Mouse (Mus musculus): ENCODE data around the gene Rhou. TPM values are rescaled to one million over a fixed set of nuclear protein-coding genes. Genes with fewer than 3 reads are reported as not detected.
"Not testable (repeated sequence)": the region's sequence is repeated elsewhere in the genome, so short reads cannot be mapped to it uniquely, and the experiment has no call there.

Gene Rhou
- 3.8 and 6.0 TPM in 2 replicates for total RNA-seq (2014; fragmentation: Nextera tagmentation)
- total RNA-seq (2017): 4.8 and 5.3 TPM in 2 replicates

- ATAC-seq (replicated peaks; ENCODE audit: poor library complexity, severe bottlenecking): peak; percentile 95
These were observed at the start of gene Rhou for GRCm38 (mm10) chr8:123653308-123653993. Rhou (plus strand) TSS chr8:123653929.

- ATAC-seq (replicated peaks; ENCODE audit: poor library complexity, severe bottlenecking): not testable (repeated sequence)
These were observed 41.1 kb upstream of the Rhou start for GRCm38 (mm10) chr8:123612652-123613051.

GRCm38 (mm10) chr8:123623523-123623922 is 30.2 kb upstream of the Rhou start:
- ATAC-seq (replicated peaks; ENCODE audit: poor library complexity, severe bottlenecking): peak; percentile 70

GRCm38 (mm10) chr8:123624274-123624673 is 29.5 kb upstream of the Rhou start:
- no peak for ATAC-seq (replicated peaks; ENCODE audit: poor library complexity, severe bottlenecking)

GRCm38 (mm10) chr8:123624702-123625101 is 29.0 kb upstream of the Rhou start:
- no peak for ATAC-seq (replicated peaks; ENCODE audit: poor library complexity, severe bottlenecking)

- ATAC-seq (replicated peaks; ENCODE audit: poor library complexity, severe bottlenecking): no peak
These were observed 28.0 kb upstream of the Rhou start for GRCm38 (mm10) chr8:123625717-123626116.

- ATAC-seq (replicated peaks; ENCODE audit: poor library complexity, severe bottlenecking): no peak
These were observed 26.1 kb upstream of the Rhou start for GRCm38 (mm10) chr8:123627410-123628147.

- ATAC-seq (replicated peaks; ENCODE audit: poor library complexity, severe bottlenecking): peak; percentile 40; the same call in 1 of the 2 replicates
These were observed 25.3 kb upstream of the Rhou start for GRCm38 (mm10) chr8:123628253-123628967.

GRCm38 (mm10) chr8:123628968-123629755 is 24.6 kb upstream of the Rhou start:
- ATAC-seq (replicated peaks; ENCODE audit: poor library complexity, severe bottlenecking): peak; percentile 75

GRCm38 (mm10) chr8:123630058-123630457 is 23.7 kb upstream of the Rhou start:
- no peak for ATAC-seq (replicated peaks; ENCODE audit: poor library complexity, severe bottlenecking)

- no peak for ATAC-seq (replicated peaks; ENCODE audit: poor library complexity, severe bottlenecking)
These were observed 22.9 kb upstream of the Rhou start for GRCm38 (mm10) chr8:123630841-123631251.

- not testable (repeated sequence) for ATAC-seq (replicated peaks; ENCODE audit: poor library complexity, severe bottlenecking)
These were observed 22.0 kb upstream of the Rhou start for GRCm38 (mm10) chr8:123631746-123632145.

GRCm38 (mm10) chr8:123632257-123632656 is 21.5 kb upstream of the Rhou start:
- ATAC-seq (replicated peaks; ENCODE audit: poor library complexity, severe bottlenecking): no peak

- ATAC-seq (replicated peaks; ENCODE audit: poor library complexity, severe bottlenecking): no peak
These were observed 19.9 kb upstream of the Rhou start for GRCm38 (mm10) chr8:123633801-123634200.

GRCm38 (mm10) chr8:123634395-123635131 is 19.2 kb upstream of the Rhou start:
- no peak for ATAC-seq (replicated peaks; ENCODE audit: poor library complexity, severe bottlenecking)

- ATAC-seq (replicated peaks; ENCODE audit: poor library complexity, severe bottlenecking): no peak
These were observed 18.1 kb upstream of the Rhou start for GRCm38 (mm10) chr8:123635671-123636070.

- ATAC-seq (replicated peaks; ENCODE audit: poor library complexity, severe bottlenecking): peak; percentile 72
These were observed 10.2 kb upstream of the Rhou start for GRCm38 (mm10) chr8:123643330-123644051.

- ATAC-seq (replicated peaks; ENCODE audit: poor library complexity, severe bottlenecking): no peak
These were observed 8.5 kb upstream of the Rhou start for GRCm38 (mm10) chr8:123645229-123645628.

All from granulocyte monocyte progenitor cell, adult 5-6 weeks (primary cell).